Mouse (Mus musculus) ES-Bruce4 (cell line): ENCODE data around the gene Cmklr1. TPM values are rescaled to one million over a fixed set of nuclear protein-coding genes. Genes with fewer than 3 reads are reported as not detected.
"Not testable (repeated sequence)": the region's sequence is repeated elsewhere in the genome, so short reads cannot be mapped to it uniquely, and the experiment has no call there.

ENCODE experiments used
- H3K27ac ChIP-seq: 2 replicates; pipeline ENCODE4 v1.5.1; 2012; ENCODE audit warnings: low read length, inconsistent platforms; ENCODE audit not compliant: insufficient read depth
- H3K27me3 ChIP-seq: 2 replicates; pipeline ENCODE4 v1.6.1; 2012; ENCODE audit warnings: mild to moderate bottlenecking, low read length, inconsistent platforms; ENCODE audit not compliant: control insufficient read depth, poor library complexity, insufficient read depth, severe bottlenecking
- H3K36me3 ChIP-seq: 2 replicates; pipeline ENCODE4 v1.6.1; 2012; ENCODE audit warnings: inconsistent platforms, mild to moderate bottlenecking, low read length, moderate library complexity; ENCODE audit not compliant: control insufficient read depth, poor library complexity, insufficient read depth, severe bottlenecking
- H3K4me1 ChIP-seq: one replicate; pipeline ENCODE4 v1.8.1; 2011; ENCODE audit warnings: low read length; ENCODE audit not compliant: control insufficient read depth, insufficient read depth
- H3K4me3 ChIP-seq: 2 replicates; pipeline ENCODE4 v1.5.1; 2011; ENCODE audit warnings: low read depth, mild to moderate bottlenecking, low read length
- H3K9ac ChIP-seq: 2 replicates; pipeline ENCODE4 v1.6.1; 2012; ENCODE audit warnings: low read depth, mild to moderate bottlenecking, inconsistent platforms; ENCODE audit not compliant: poor library complexity, severe bottlenecking
- H3K9me3 ChIP-seq: replicated peaks from 2 replicates; pipeline ENCODE4 v1.6.1; 2012; ENCODE audit warnings: mild to moderate bottlenecking, low read length, inconsistent platforms; ENCODE audit not compliant: control insufficient read depth, poor library complexity, insufficient read depth, severe bottlenecking
- CTCF ChIP-seq: IDR thresholded peaks from one replicate; pipeline ENCODE4 v1.8.1; 2011; ENCODE audit warnings: low read depth, low read length
- EP300 ChIP-seq: IDR thresholded peaks from 2 replicates; pipeline ENCODE4 v1.6.1; 2011; ENCODE audit warnings: low read depth, low read length; ENCODE audit not compliant: insufficient read depth
- POLR2A ChIP-seq: IDR thresholded peaks from one replicate; pipeline ENCODE4 v1.8.1; 2011; ENCODE audit warnings: low read length; ENCODE audit not compliant: insufficient read depth
- polyA plus RNA-seq: library from polyadenylated mRNA; stranded (reverse); fragments of >200 nt; gene quantifications from 2 replicates; pipeline ENCODE4 v1.2.4, GENCODE M21; 2011; ENCODE audit warnings: low read depth; ENCODE audit not compliant: missing spikeins, insufficient read depth, insufficient read length

Cmklr1 gene
- polyA plus RNA-seq, 1 experiment: 2.1 TPM

DNA sequence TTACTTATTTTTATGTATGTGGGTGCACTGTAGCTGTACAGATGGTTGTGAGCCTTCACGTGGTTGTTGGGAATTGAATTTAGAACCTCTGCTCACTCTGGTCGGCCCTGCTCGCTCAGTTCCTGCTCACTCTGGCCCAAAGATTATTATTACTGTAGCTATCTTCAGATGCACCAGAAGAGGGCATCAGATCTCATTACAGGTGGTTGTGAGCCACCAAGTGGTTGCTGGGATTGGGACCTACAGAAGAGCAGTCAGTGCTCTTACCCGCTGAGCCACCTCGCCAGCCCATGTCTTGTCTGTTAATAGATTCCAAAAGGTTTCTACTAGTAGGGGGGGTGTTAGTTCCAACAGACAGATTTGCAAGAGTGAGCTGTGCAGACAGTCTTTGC is 63.8 kb downstream of the Cmklr1 start:
- peak overlapping the region; percentile 87 for H3K9ac ChIP-seq
- peak overlapping the region; percentile 91 for H3K27ac ChIP-seq
- H3K36me3 ChIP-seq, H3K4me3 ChIP-seq, H3K27me3 ChIP-seq, H3K4me1 ChIP-seq, H3K9me3 ChIP-seq: not testable (repeated sequence)
- TF ChIP-seq CTCF (peak; percentile 40), EP300 (0 out of 2 replicates have a peak, but pooled peaks have one; percentile 38)

DNA sequence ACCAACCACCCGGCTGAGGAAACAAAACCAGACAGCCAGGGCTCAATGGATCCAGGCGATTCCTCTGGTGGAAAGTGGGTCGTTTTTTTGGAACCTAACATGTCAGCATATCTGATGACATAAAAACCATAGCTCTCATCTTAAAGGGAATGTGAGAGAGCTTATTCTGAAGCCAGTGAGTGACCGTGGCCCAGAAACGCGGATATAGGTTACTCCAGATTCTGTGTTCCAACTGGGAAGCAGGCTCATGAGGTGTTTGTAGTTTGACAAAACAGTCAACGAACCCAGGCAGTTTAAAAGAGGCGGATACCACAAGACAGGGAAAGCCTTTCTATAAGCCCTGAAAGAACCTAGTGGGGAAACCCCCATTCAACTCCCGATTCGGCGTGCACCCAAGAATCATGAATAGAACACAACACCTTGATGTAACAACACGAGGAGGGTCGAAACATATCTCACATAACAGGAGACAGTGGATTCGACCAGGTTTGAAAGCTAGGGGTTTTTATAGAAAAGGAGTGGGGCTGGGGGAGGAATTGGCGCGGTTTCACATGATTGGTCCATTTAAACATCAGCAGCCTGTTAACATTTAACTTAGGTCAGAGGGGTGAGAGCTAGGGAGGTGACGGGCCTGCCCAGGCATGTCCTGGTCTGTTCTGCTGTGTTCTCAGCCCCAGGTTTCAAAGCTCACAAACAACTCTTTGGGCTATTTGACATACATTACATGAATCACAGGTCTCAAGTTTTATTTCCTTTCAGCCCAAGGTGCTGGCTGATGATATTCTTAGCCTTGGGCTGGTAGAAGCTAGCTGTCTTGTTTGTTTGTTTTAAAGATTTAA is 64.4 kb downstream of the Cmklr1 start:
- Histone ChIP-seq H3K9ac (peak overlapping the region; percentile 87), H3K27ac (peak overlapping the region; percentile 98), H3K4me3 (peak overlapping the region; percentile 51)
- H3K27me3 ChIP-seq, H3K4me1 ChIP-seq, H3K9me3 ChIP-seq, H3K36me3 ChIP-seq: not testable (repeated sequence)
- peak; percentile 63; the same call in 1 of the 2 replicates for TF ChIP-seq EP300

DNA sequence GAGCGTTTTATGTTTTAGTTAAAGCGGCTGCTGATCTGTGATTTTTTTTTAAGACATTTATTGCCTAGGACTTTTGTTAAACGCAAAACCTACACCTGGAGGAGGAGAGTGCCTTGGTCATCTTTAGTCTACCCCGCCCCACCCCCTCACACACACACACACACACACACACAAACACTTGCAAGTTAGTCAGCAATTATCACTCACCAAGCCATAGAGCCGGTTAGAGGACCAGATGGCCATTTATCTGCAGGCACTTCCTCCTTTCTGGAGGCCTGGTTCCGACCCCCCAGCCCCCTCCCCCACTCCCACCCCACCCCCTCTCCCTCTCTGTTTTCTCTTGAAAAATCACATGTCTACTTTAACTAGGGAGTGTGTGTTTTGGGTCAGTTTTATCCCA is 65.8 kb downstream of the Cmklr1 start:
- Histone ChIP-seq H3K27ac (peak overlapping the region; percentile 98), H3K9me3 (no peaks in the 10 kb centered on the region), H3K4me1 (peaks cover 7% of the 10 kb centered on the region), H3K27me3 (no peaks in the 10 kb centered on the region), H3K9ac (peak overlapping the region; percentile 87), H3K36me3 (no peaks in the 10 kb centered on the region), H3K4me3 (peak overlapping the region; percentile 57)
- TF ChIP-seq EP300: peak; percentile 80
- no peak for TF ChIP-seq CTCF

DNA sequence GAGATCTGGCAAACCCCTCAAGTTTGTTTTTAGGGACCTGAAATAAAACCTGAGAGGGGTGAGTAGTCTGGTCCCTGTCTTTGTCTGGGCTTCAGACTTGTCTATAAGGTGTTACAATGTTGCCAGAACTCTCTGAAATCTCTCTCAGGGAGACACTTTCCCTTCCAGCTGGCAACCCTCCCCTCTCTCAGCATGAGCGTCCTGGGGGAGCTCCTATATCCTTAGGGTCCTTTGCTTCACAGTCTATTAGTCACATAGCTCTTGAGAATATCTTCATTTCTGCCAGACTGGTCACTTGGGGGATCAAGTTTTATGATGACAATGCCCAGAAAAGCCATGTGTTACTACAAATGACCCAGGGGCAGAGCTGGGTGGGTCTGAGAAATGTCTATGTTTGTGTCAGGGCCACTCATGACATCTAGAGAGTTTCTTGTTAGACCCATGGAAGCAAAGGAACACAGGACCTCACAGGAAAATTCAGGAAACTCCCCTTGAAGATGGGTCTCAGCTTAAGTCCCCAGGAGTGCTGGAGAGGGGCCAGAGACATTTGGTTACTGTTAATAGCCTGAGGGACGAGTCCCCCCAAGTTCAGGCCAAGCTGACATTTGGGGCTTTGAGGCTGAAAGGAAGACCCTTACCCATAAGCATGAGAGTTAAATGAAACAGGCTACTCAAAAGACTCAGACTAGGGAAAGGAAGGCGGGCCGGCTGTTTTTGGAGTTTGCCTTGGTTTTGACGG is 66.6 kb downstream of the Cmklr1 start:
- Histone ChIP-seq H3K9me3 (no peaks in the 10 kb centered on the region), H3K27ac (peak overlapping the region; percentile 88), H3K9ac (peak overlapping the region; percentile 87), H3K4me3 (no peak overlapping the region; the same call in 1 of the 2 replicates), H3K27me3 (no peaks in the 10 kb centered on the region), H3K4me1 (peaks cover 6% of the 10 kb centered on the region), H3K36me3 (no peaks in the 10 kb centered on the region; the same call in 1 of the 2 replicates)
- TF ChIP-seq POLR2A: no peak
- TF ChIP-seq EP300: no peak
- no peak for TF ChIP-seq CTCF

DNA sequence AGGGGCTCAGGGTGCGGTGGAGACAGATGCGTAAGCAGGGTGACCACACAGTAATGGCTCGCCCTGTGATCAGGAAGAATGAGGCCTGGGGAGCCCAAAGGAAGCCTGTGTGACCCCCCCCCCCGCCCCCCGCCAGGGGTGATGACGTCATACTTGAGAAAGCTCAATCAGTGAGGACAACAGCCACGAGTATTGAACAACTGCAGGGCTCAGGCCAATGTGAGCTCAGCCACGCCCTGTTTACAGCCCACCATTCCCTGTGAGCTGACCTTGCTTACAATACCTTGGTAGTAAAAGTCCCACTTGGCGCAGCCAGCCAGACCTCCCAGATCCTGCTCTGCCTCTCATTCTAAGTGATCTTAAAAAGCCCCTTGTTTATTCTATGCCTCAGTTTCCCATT is 69.4 kb downstream of the Cmklr1 start:
- H3K27me3 ChIP-seq: no peaks in the 10 kb centered on the region
- no peak for TF ChIP-seq CTCF
- TF ChIP-seq POLR2A: no peak
- TF ChIP-seq EP300: 0 out of 2 replicates have a peak, but pooled peaks have one; percentile 40
- H3K27ac ChIP-seq: peak overlapping the region; percentile 87
- H3K9ac ChIP-seq: no peak overlapping the region; the same call in 1 of the 2 replicates
- peak overlapping the region; percentile 15; the same call in 1 of the 2 replicates for H3K4me3 ChIP-seq
- peaks cover 2% of the 10 kb centered on the region for H3K4me1 ChIP-seq
- no peaks in the 10 kb centered on the region for H3K9me3 ChIP-seq
- no peaks in the 10 kb centered on the region; the same call in 1 of the 2 replicates for H3K36me3 ChIP-seq

DNA sequence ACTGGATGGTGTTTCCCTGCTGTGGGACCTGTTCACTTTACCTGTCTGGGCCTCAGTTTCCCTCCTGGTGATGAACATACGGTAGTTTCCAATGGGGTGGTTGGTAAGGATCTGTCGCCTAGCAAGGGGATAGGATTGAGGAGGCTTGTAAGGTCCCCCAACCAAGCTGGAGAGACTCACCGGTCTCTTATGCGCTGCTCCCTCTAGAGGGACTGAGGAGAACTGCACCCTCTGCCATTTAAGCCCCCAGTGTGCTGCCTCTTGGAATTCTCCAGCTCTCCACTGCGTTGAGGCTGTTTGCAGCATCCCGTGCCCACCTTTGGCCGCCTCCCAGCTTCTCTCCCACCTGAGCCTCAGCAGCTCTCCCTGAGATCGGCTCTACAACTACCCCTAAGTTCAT is 70.0 kb downstream of the Cmklr1 start:
- TF ChIP-seq EP300 (0 out of 2 replicates have a peak, but pooled peaks have one; percentile 32), POLR2A (no peak), CTCF (peak; percentile 84)
- no peaks in the 10 kb centered on the region for H3K9me3 ChIP-seq
- peak overlapping the region; percentile 87 for H3K27ac ChIP-seq
- H3K4me1 ChIP-seq: peaks cover 2% of the 10 kb centered on the region
- no peaks in the 10 kb centered on the region for H3K27me3 ChIP-seq
- H3K36me3 ChIP-seq: no peaks in the 10 kb centered on the region; the same call in 1 of the 2 replicates
- H3K9ac ChIP-seq: no peak overlapping the region; the same call in 1 of the 2 replicates
- H3K4me3 ChIP-seq: peak overlapping the region; percentile 15; the same call in 1 of the 2 replicates
